Mouse (Mus musculus) MEL (cell line): ENCODE results near the gene Acot11. TPM values are rescaled to one million over a fixed set of nuclear protein-coding genes. Genes with fewer than 3 reads are reported as not detected.
A peak's percentile ranks its signal among the peaks of the same experiment; 100 is the strongest.

ENCODE experiments used
- DNase-seq: peaks from one replicate; pipeline ENCODE4 v3.0.0; 2011; ENCODE audit warnings: low read depth, low spot score
- H3K27ac ChIP-seq: 2 replicates; pipeline ENCODE4 v1.5.1; 2012; ENCODE audit warnings: low read depth, mild to moderate bottlenecking, control low read depth, low read length, moderate library complexity; ENCODE audit not compliant: control insufficient read depth
- H3K27me3 ChIP-seq, 2 experiments: fragments of 150-350 bp in 1 of 2; sonication (generic) in 1 of 2; 2 replicates each; pipeline ENCODE4 v1.6.1; 2012; ENCODE audit warnings: low read length in 2 of 2, mild to moderate bottlenecking in 2 of 2, improper control_type of control experiment in 1 of 2, moderate library complexity in 1 of 2; ENCODE audit not compliant: insufficient read depth in 2 of 2, control insufficient read depth in 1 of 2
- H3K36me3 ChIP-seq, 2 experiments: 2 replicates each; pipeline ENCODE4 v1.6.1; 2012 to 2014; ENCODE audit warnings: low read length in 2 of 2, improper control_type of control experiment in 1 of 2, inconsistent platforms in 1 of 2, mild to moderate bottlenecking in 1 of 2; ENCODE audit not compliant: insufficient read depth in 2 of 2, control insufficient read depth in 1 of 2
- H3K4me1 ChIP-seq, 2 experiments: fragments of 150-350 bp in 1 of 2; sonication (generic) in 1 of 2; 2 replicates each; pipeline ENCODE4 v1.6.1; 2012; ENCODE audit warnings: low read length in 2 of 2, improper control_type of control experiment in 1 of 2, mild to moderate bottlenecking in 1 of 2; ENCODE audit not compliant: insufficient read depth in 2 of 2, control insufficient read depth in 1 of 2
- H3K4me3 ChIP-seq, 2 experiments: fragments of 150-350 bp in 1 of 2; sonication (generic) in 1 of 2; 2 replicates each; pipeline ENCODE4 v1.5.1; 2012; ENCODE audit warnings: low read depth in 2 of 2, low read length in 2 of 2, mild to moderate bottlenecking in 2 of 2, moderate library complexity in 2 of 2, control low read depth in 1 of 2, improper control_type of control experiment in 1 of 2; ENCODE audit not compliant: control insufficient read depth in 1 of 2, insufficient read depth in 1 of 2
- H3K79me2 ChIP-seq: 2 replicates; pipeline ENCODE4 v1.6.1; 2012; ENCODE audit warnings: mild to moderate bottlenecking, low read length, moderate library complexity; ENCODE audit not compliant: control insufficient read depth, poor library complexity, insufficient read depth
- H3K9ac ChIP-seq: 2 replicates; pipeline ENCODE4 v1.6.1; 2012; ENCODE audit warnings: low read depth, mild to moderate bottlenecking, control low read depth, low read length, moderate library complexity; ENCODE audit not compliant: control insufficient read depth, poor library complexity, severe bottlenecking
- H3K9me3 ChIP-seq: fragments of 150-350 bp; sonication (generic); replicated peaks from 2 replicates; pipeline ENCODE4 v1.6.1; 2012; ENCODE audit warnings: mild to moderate bottlenecking, low read length, improper control_type of control experiment, moderate library complexity; ENCODE audit not compliant: insufficient read depth
- BHLHE40 ChIP-seq: IDR thresholded peaks from 2 replicates; pipeline ENCODE4 v1.6.1; 2012; ENCODE audit warnings: low read depth, mild to moderate bottlenecking, inconsistent platforms, low read length, improper control_type of control experiment, borderline replicate concordance
- CHD1 ChIP-seq: IDR thresholded peaks from 2 replicates; pipeline ENCODE4 v1.6.1; 2012; ENCODE audit warnings: low read depth, mild to moderate bottlenecking, inconsistent platforms, low read length, improper control_type of control experiment
- CHD2 ChIP-seq: IDR thresholded peaks from 2 replicates; pipeline ENCODE4 v1.6.1; 2011; ENCODE audit warnings: low read length, improper control_type of control experiment
- CTCF ChIP-seq, 3 experiments: IDR thresholded peaks in 2 of 3; conservative IDR thresholded peaks in 1 of 3; 2 replicates each; pipeline ENCODE4 v1.5.1; 2011 to 2012; ENCODE audit warnings: low read length in 3 of 3, low read depth in 2 of 3, mild to moderate bottlenecking in 2 of 3, improper control_type of control experiment in 1 of 3, inconsistent platforms in 1 of 3, mixed read lengths in 1 of 3, moderate library complexity in 1 of 3; ENCODE audit not compliant: control insufficient read depth in 1 of 3, insufficient read depth in 1 of 3, poor library complexity in 1 of 3, severe bottlenecking in 1 of 3
- E2F4 ChIP-seq: IDR thresholded peaks from 2 replicates; pipeline ENCODE4 v1.6.1; 2011; ENCODE audit warnings: low read depth, low read length, improper control_type of control experiment, borderline replicate concordance
- ELF1 ChIP-seq: IDR thresholded peaks from 2 replicates; pipeline ENCODE4 v1.6.1; 2014; ENCODE audit warnings: low read depth, mild to moderate bottlenecking, inconsistent platforms, low read length, improper control_type of control experiment, moderate library complexity
- EP300 ChIP-seq, 2 experiments: IDR thresholded peaks; 2 replicates each; pipeline ENCODE4 v1.6.1; 2011; ENCODE audit warnings: improper control_type of control experiment in 2 of 2, low read length in 2 of 2, low read depth in 1 of 2, mild to moderate bottlenecking in 1 of 2
- HCFC1 ChIP-seq: IDR thresholded peaks from 2 replicates; pipeline ENCODE4 v1.6.1; 2012; ENCODE audit warnings: low read depth, mild to moderate bottlenecking, inconsistent platforms, low read length, improper control_type of control experiment, moderate library complexity
- JUND ChIP-seq: IDR thresholded peaks from 2 replicates; pipeline ENCODE4 v1.6.1; 2011; ENCODE audit warnings: low read depth, mild to moderate bottlenecking, improper control_type of control experiment, low read length
- MAX ChIP-seq: IDR thresholded peaks from 2 replicates; pipeline ENCODE4 v1.6.1; 2011; ENCODE audit warnings: low read length, improper control_type of control experiment
- MAZ ChIP-seq: IDR thresholded peaks from 2 replicates; pipeline ENCODE4 v1.6.1; 2012; ENCODE audit warnings: low read depth, mild to moderate bottlenecking, inconsistent platforms, low read length, improper control_type of control experiment
- MXI1 ChIP-seq: IDR thresholded peaks from 2 replicates; pipeline ENCODE4 v1.6.1; 2011; ENCODE audit warnings: mild to moderate bottlenecking, low read depth, low read length, improper control_type of control experiment
- NELFE ChIP-seq: IDR thresholded peaks from 2 replicates; pipeline ENCODE4 v1.6.1; 2011; ENCODE audit warnings: low read depth, low read length, improper control_type of control experiment
- NRF1 ChIP-seq: IDR thresholded peaks from 2 replicates; pipeline ENCODE4 v1.6.1; 2014; ENCODE audit warnings: low read depth, mild to moderate bottlenecking, inconsistent platforms, low read length, improper control_type of control experiment, moderate library complexity; ENCODE audit not compliant: poor library complexity, insufficient read depth, severe bottlenecking
- POLR2AphosphoS2 ChIP-seq: IDR thresholded peaks from 2 replicates; pipeline ENCODE4 v1.6.1; 2011; ENCODE audit warnings: low read length, improper control_type of control experiment
- POLR2AphosphoS5 ChIP-seq: IDR thresholded peaks from 2 replicates; pipeline ENCODE4 v1.6.1; 2012; ENCODE audit warnings: low read depth, borderline replicate concordance, mild to moderate bottlenecking, inconsistent platforms, low read length, moderate library complexity, mixed read lengths
- RAD21 ChIP-seq: IDR thresholded peaks from 2 replicates; pipeline ENCODE4 v1.6.1; 2011; ENCODE audit warnings: mild to moderate bottlenecking, low read depth, low read length, improper control_type of control experiment
- RCOR1 ChIP-seq: IDR thresholded peaks from 2 replicates; pipeline ENCODE4 v1.6.1; 2012; ENCODE audit warnings: low read depth, mild to moderate bottlenecking, inconsistent platforms, low read length, improper control_type of control experiment
- SMC3 ChIP-seq: IDR thresholded peaks from 2 replicates; pipeline ENCODE4 v1.6.1; 2011; ENCODE audit warnings: low read depth, low read length, improper control_type of control experiment
- TAL1 ChIP-seq: IDR thresholded peaks from 2 replicates; pipeline ENCODE4 v1.6.1; 2012; ENCODE audit warnings: mild to moderate bottlenecking, inconsistent platforms, low read length, moderate library complexity, mixed read lengths
- TBP ChIP-seq: IDR thresholded peaks from 2 replicates; pipeline ENCODE4 v1.8.0; 2011; ENCODE audit warnings: low read depth, low read length, improper control_type of control experiment
- TCF12 ChIP-seq: IDR thresholded peaks from 2 replicates; pipeline ENCODE4 v1.6.1; 2014; ENCODE audit warnings: low read depth, mild to moderate bottlenecking, inconsistent platforms, low read length, improper control_type of control experiment, moderate library complexity
- UBTF ChIP-seq: IDR thresholded peaks from 2 replicates; pipeline ENCODE4 v1.6.1; 2012; ENCODE audit warnings: low read depth, mild to moderate bottlenecking, inconsistent platforms, low read length, improper control_type of control experiment, moderate library complexity, borderline replicate concordance; ENCODE audit not compliant: insufficient read depth
- USF1 ChIP-seq: IDR thresholded peaks from 2 replicates; pipeline ENCODE4 v1.6.1; 2014; ENCODE audit warnings: low read depth, mild to moderate bottlenecking, inconsistent platforms, low read length, improper control_type of control experiment, moderate library complexity
- USF2 ChIP-seq, 2 experiments: IDR thresholded peaks; 2 replicates each; pipeline ENCODE4 v1.6.1; 2011 to 2012; ENCODE audit warnings: improper control_type of control experiment in 2 of 2, low read length in 2 of 2, borderline replicate concordance in 1 of 2, inconsistent platforms in 1 of 2, low read depth in 1 of 2, mild to moderate bottlenecking in 1 of 2; ENCODE audit not compliant: insufficient read depth in 1 of 2
- ZC3H11A ChIP-seq: IDR thresholded peaks from 2 replicates; pipeline ENCODE4 v1.6.1; 2012; ENCODE audit warnings: low read depth, mild to moderate bottlenecking, inconsistent platforms, low read length, improper control_type of control experiment
- ZKSCAN1 ChIP-seq: IDR thresholded peaks from 2 replicates; pipeline ENCODE4 v1.6.1; 2012; ENCODE audit warnings: low read depth, mild to moderate bottlenecking, inconsistent platforms, low read length, improper control_type of control experiment, moderate library complexity
- ZMIZ1 ChIP-seq: IDR thresholded peaks from 2 replicates; pipeline ENCODE4 v1.6.1; 2012; ENCODE audit warnings: low read depth, mild to moderate bottlenecking, inconsistent platforms, low read length, improper control_type of control experiment, moderate library complexity
- polyA plus RNA-seq, 2 experiments: library from polyadenylated mRNA; stranded (reverse) in 1 of 2; unstranded in 1 of 2; fragments of >175 nt in 1 of 2; fragments of >200 nt in 1 of 2; gene quantifications; 2 replicates each; pipeline versions ENCODE4 v1.2.1 to v1.2.4; 2012; ENCODE audit warnings: low replicate concordance in 2 of 2, low read depth in 1 of 2; ENCODE audit not compliant: insufficient read length in 2 of 2, insufficient read depth in 1 of 2, missing spikeins in 1 of 2
- total RNA-seq: library from RNA; depleted of rRNA; stranded (reverse); fragments of 300-350 nt; gene quantifications from 2 replicates; pipeline ENCODE4 v1.2.3, GENCODE M21; 2012

The Acot11 gene
- total and polyA plus RNA-seq, 3 experiments: 1.5 to 2.5 TPM; not detected in 1

GRCm38 (mm10) chr4:106840651-106841145 lies 35.9 kb upstream of the Acot11 start:
- H3K9me3 ChIP-seq: no peaks in the 10 kb centered on the region
- H3K27me3 ChIP-seq: no peaks in the 10 kb centered on the region
- TF ChIP-seq UBTF (no peak), E2F4 (no peak)
- TF ChIP-seq, all 39 proteins: peak for 0
- H3K4me3 ChIP-seq: peak overlapping the region; percentile 59 to 83
- peak; percentile 40 for DNase-seq
- peaks cover 0 to 27% of the 10 kb centered on the region in 2 experiments; a peak in 3 of 4 replicates for H3K4me1 ChIP-seq
- H3K79me2 ChIP-seq: peaks cover 2% of the 10 kb centered on the region; the same call in 1 of the 2 replicates
- H3K9ac ChIP-seq: peak overlapping the region; percentile 87
- H3K36me3 ChIP-seq: peaks cover 0 to 8% of the 10 kb centered on the region in 2 experiments; a peak in 2 of 4 replicates
- peak overlapping the region; percentile 54 for H3K27ac ChIP-seq

GRCm38 (mm10) chr4:106839964-106840611 lies 35.3 kb upstream of the Acot11 start:
- Histone ChIP-seq H3K9me3 (no peaks in the 10 kb centered on the region), H3K4me3 (peak overlapping the region; percentile 59 to 89), H3K27me3 (no peaks in the 10 kb centered on the region), H3K4me1 (peaks cover 0 to 23% of the 10 kb centered on the region in 2 experiments; a peak in 3 of 4 replicates), H3K79me2 (peaks cover 2% of the 10 kb centered on the region; the same call in 1 of the 2 replicates), H3K36me3 (peaks cover 0 to 8% of the 10 kb centered on the region in 2 experiments; a peak in 2 of 4 replicates), H3K9ac (peak overlapping the region; percentile 92), H3K27ac (peak overlapping the region; percentile 54)
- DNase-seq: peak; percentile 89
- peak; percentile 97 for TF ChIP-seq MAZ
- TF ChIP-seq POLR2AphosphoS2: peak; percentile 24; the same call in 1 of the 2 replicates
- no peak for TF ChIP-seq ZMIZ1
- TF ChIP-seq MXI1: peak; percentile 33; the same call in 1 of the 2 replicates
- TF ChIP-seq TCF12: peak; percentile 66
- no peak for TF ChIP-seq POLR2AphosphoS5
- TF ChIP-seq ELF1: peak; percentile 81
- TF ChIP-seq CTCF (IDR thresholded peaks at IDR 0.05 in 2 of 3, conservative IDR thresholded peaks at IDR 0.05 in 1 of 3; ENCODE audit: control insufficient read depth in 1 of 3, insufficient read depth in 1 of 3, low read depth in 2 of 3, low read length in 3 of 3, poor library complexity in 1 of 3, severe bottlenecking in 1 of 3): no peak
- no peak for TF ChIP-seq CHD1
- TF ChIP-seq EP300 (IDR thresholded peaks at IDR 0.05; ENCODE audit: low read depth in 1 of 2, low read length in 2 of 2): peak in 1 of 2 experiments; percentile 38; a peak in 1 of 4 replicates
- TF ChIP-seq ZC3H11A: no peak
- no peak for TF ChIP-seq USF2 (IDR thresholded peaks at IDR 0.05; ENCODE audit: borderline replicate concordance in 1 of 2, insufficient read depth in 1 of 2, low read depth in 1 of 2, low read length in 2 of 2)
- no peak for TF ChIP-seq E2F4
- TF ChIP-seq UBTF: peak; percentile 60; the same call in 1 of the 2 replicates
- TF ChIP-seq BHLHE40: 0 out of 2 replicates have a peak, but pooled peaks have one; percentile 42
- TF ChIP-seq JUND: no peak
- peak; percentile 61 for TF ChIP-seq CHD2
- TF ChIP-seq TBP: no peak; the same call in 1 of the 2 replicates
- no peak for TF ChIP-seq MAX
- TF ChIP-seq HCFC1: peak; percentile 79; the same call in 1 of the 2 replicates
- peak; percentile 52; the same call in 1 of the 2 replicates for TF ChIP-seq RCOR1
- 0 out of 2 replicates have a peak, but pooled peaks have one; percentile 45 for TF ChIP-seq NELFE
- TF ChIP-seq NRF1: no peak
- TF ChIP-seq ZKSCAN1: no peak
- TF ChIP-seq SMC3: no peak
- no peak for TF ChIP-seq RAD21
- TF ChIP-seq USF1: no peak
- TF ChIP-seq TAL1: no peak
